Mouse (Mus musculus) midbrain, postnatal 0 days (tissue): ENCODE results near the gene Nprl2. TPM values are rescaled to one million over a fixed set of nuclear protein-coding genes. Genes with fewer than 3 reads are reported as not detected.

Source experiments
- ATAC-seq: fragments of 200-750 bp; cut with Nextera tagmentation; 2 replicates; pipeline ENCODE4 v1.8.0; 2017; ENCODE audit warnings: moderate number of reproducible peaks, mild to moderate bottlenecking, moderate TSS enrichment, moderate library complexity; ENCODE audit not compliant: low FRiP score
- DNase-seq: peaks from one replicate; pipeline ENCODE4 v3.0.0-alpha.2; 2015; ENCODE audit warnings: low spot score
- H3K27ac ChIP-seq: fragments of 300-500 bp; sonication (generic); 2 replicates; pipeline ENCODE4 v1.5.1; 2014; ENCODE audit warnings: low read depth, mild to moderate bottlenecking, low read length, mixed read lengths
- H3K27me3 ChIP-seq: fragments of 300-500 bp; sonication (generic); 2 replicates; pipeline ENCODE4 v1.6.1; 2014; ENCODE audit warnings: low read length, control low read depth, mixed read lengths; ENCODE audit not compliant: insufficient read depth
- H3K36me3 ChIP-seq: fragments of 300-500 bp; sonication (generic); 2 replicates; pipeline ENCODE4 v1.6.1; 2014; ENCODE audit warnings: low read length, control low read depth, mixed read lengths; ENCODE audit not compliant: insufficient read depth
- H3K4me1 ChIP-seq: fragments of 300-500 bp; sonication (generic); 2 replicates; pipeline ENCODE4 v1.6.1; 2014; ENCODE audit warnings: mild to moderate bottlenecking, control low read depth, antibody characterized with exemption, low read length, mixed read lengths; ENCODE audit not compliant: insufficient read depth
- H3K4me2 ChIP-seq: fragments of 300-500 bp; sonication (generic); 2 replicates; pipeline ENCODE4 v1.6.1; 2014; ENCODE audit warnings: low read depth, mild to moderate bottlenecking, low read length, mixed read lengths; ENCODE audit not compliant: poor library complexity, severe bottlenecking
- H3K4me3 ChIP-seq: fragments of 300-500 bp; sonication (generic); 2 replicates; pipeline ENCODE4 v1.5.1; 2014; ENCODE audit warnings: low read depth, mild to moderate bottlenecking, low read length, moderate library complexity
- H3K9ac ChIP-seq: fragments of 300-500 bp; sonication (generic); replicated peaks from 2 replicates; pipeline ENCODE4 v1.6.1; 2014; ENCODE audit warnings: mild to moderate bottlenecking, low read length, moderate library complexity, mixed read lengths; ENCODE audit not compliant: poor library complexity, severe bottlenecking
- H3K9me3 ChIP-seq: fragments of 300-500 bp; sonication (generic); 2 replicates; pipeline ENCODE4 v1.6.1; 2016; ENCODE audit warnings: low read length, control low read depth
- CTCF ChIP-seq: IDR thresholded peaks from 2 replicates; pipeline ENCODE4 v1.5.1; 2016; ENCODE audit warnings: antibody characterized with exemption, mild to moderate bottlenecking
- WGBS: fragments of 180-500 bp; shearing (Covaris S2); extraction: QIAGEN DNeasy Blood & Tissue Kit; methylation state at CpG from one replicate; pipeline ENCODE4 v1.1.7; 2014; 5-methylcytosine and 5-hydroxymethylcytosine counted together
- polyA plus RNA-seq: library from polyadenylated mRNA; unstranded; fragments of >200 nt; fragmentation: Nextera tagmentation; extraction: Ambion mirVana; gene quantifications from 2 replicates; pipeline ENCODE4 v1.2.1, GENCODE M21; 2015
- total RNA-seq: library from RNA; depleted of rRNA; stranded (reverse); fragments of >200 nt; gene quantifications from 2 replicates; pipeline ENCODE4 v1.2.3, GENCODE M21; 2014

Nprl2 gene
- total and polyA plus RNA-seq, 2 experiments from 2014 or later: 60.0 to 68.7 TPM

DNA sequence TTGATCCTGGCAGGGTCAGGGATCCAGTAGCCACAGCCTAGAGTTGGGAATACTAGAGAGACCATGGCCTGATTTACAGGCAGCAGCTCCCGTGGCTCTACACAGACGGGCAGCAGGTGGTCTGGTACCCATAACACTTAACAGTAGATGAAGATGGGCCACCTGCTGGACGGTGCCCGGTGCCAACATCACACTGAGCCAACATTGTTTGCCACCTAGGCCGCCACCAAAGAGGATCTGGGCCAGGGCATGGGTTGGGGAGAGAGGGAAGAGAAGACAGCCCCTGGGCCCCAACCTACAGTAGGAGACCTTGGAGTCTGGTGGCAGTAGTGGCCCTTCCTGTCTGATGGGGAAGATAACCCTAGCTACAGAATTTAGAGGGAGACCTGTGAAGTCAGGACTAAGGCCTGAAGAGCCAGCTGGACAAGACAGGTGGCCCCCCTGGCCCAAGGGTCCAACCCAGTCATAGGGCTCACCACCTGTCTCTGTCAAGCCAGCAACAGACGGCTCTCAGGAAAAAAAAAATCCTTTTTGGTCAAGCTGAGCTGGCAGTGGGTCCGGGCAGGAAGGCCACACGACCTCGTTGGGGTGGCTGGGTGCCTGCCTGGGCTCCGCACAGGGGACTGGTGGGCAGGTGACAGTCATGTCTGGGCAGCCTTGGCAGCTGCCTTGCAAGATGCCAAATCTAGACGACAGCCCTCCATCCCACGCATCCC lies 39.7 kb upstream of the Nprl2 start:
- Histone ChIP-seq H3K4me1 (no peaks in the 10 kb centered on the region), H3K36me3 (peaks cover 10% of the 10 kb centered on the region; the same call in 1 of the 2 replicates), H3K4me3 (no peak overlapping the region), H3K27me3 (no peaks in the 10 kb centered on the region), H3K27ac (no peak overlapping the region), H3K4me2 (no peak overlapping the region), H3K9me3 (no peaks in the 10 kb centered on the region), H3K9ac (no peak overlapping the region)
- ATAC-seq (no peak), DNase-seq (no peak)
- no peak for TF ChIP-seq CTCF
- WGBS: 85% methylated on average over 12 of the region's 12 CpGs

DNA sequence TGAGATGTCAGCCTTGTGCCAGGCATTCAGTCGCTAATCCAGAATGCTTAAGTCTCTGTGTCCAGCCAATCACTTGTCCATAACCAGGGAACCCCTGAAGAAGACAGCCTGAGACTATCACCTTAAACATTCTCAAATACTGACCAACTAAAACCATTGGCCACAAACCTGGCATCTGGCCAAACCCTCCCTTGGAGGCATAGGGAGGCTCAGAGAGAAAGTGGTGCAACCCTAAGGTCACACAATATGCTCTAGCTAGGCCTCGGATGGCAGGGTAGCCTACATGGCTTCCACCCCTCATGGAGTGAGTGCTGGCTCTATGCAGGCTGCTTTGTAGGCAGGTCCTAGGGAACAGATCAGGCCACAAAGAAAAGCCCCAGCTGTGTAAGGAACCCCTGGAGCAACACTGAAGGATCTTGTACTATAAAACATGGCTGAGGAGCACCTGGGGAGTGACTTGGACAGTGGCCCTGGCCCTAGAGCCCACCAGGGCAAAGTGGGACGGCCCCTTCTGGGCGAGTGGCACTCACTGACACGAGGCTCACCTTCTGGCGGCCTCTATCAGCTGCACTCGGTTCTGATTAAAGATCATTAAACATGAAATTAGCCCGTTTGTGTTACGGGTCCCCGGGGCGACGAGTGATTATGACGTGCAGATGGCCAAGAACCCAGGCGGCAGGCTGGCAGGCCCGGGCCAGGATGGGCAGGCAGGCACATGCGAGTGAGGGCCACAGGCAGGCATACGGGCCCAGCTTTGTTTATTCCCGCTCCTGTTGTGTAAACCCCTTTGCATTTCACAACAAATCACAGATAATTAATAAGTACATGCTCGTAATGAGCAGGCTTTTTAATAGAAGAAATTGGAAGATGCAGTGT lies 37.1 kb upstream of the Nprl2 start:
- Histone ChIP-seq H3K27me3 (no peaks in the 10 kb centered on the region), H3K27ac (peak overlapping the region; percentile 34; the same call in 1 of the 2 replicates), H3K9ac (no peak overlapping the region; the same call in 1 of the 2 replicates), H3K4me2 (no peak overlapping the region), H3K4me3 (no peak overlapping the region), H3K36me3 (no peaks in the 10 kb centered on the region), H3K9me3 (no peaks in the 10 kb centered on the region), H3K4me1 (0 out of 2 replicates have a peak, but pooled peaks cover 3% of the 10 kb centered on the region)
- 60% methylated on average over 19 of the region's 19 CpGs for WGBS
- no peak for TF ChIP-seq CTCF
- DNase-seq (no peak), ATAC-seq (no peak)

GRCm38 (mm10) chr9:107508266-107508665 lies 33.8 kb upstream of the Nprl2 start:
- TF ChIP-seq CTCF: peak; percentile 54
- H3K4me3 ChIP-seq: no peak overlapping the region
- no peak overlapping the region for H3K9ac ChIP-seq
- ATAC-seq: 0 out of 2 replicates have a peak, but pooled peaks have one; percentile 17
- no peak overlapping the region for H3K27ac ChIP-seq
- 0 out of 2 replicates have a peak overlapping the region, but pooled peaks have one; percentile 5 for H3K4me2 ChIP-seq
- 0 out of 2 replicates have a peak, but pooled peaks cover 3% of the 10 kb centered on the region for H3K4me1 ChIP-seq
- H3K36me3 ChIP-seq: peaks cover under 1% of the 10 kb centered on the region; the same call in 1 of the 2 replicates
- H3K27me3 ChIP-seq: no peaks in the 10 kb centered on the region
- WGBS: 43% methylated on average over 10 of the region's 10 CpGs
- peak; percentile 69 for DNase-seq
- no peaks in the 10 kb centered on the region for H3K9me3 ChIP-seq

DNA sequence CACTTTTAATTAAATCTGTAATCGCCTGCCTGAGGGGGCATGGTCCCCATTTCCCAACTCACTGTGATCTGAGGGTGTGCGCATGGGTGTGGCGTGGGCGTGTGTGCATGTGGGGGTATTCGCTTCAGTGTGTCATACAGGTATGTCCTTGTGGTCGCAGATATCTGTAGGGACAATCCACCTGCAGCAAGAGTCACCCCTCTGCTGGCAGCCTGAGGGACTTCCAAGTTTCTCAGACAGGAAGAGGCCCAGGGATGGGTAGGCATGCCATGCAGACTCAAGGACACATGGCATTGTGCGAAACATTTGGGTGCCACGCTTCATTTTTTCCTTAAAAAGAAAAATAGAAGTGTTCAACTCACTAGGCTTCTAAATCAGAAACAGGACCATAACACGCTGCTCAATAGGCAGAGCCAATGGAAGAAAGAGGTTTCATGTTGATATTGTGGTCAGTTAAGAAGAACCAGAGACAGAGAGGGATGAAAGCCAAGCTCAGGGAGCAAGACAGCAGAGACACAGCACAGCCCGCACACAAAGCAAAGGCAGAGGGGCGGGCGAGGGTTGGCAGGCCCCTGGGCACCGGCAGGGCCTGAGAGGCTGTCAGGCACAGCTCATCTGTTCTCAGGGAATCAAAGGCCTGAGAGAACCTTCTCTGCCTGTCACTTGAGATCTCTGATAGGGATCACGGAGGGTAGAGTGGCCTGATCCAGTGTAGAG lies 31.5 kb upstream of the Nprl2 start:
- DNase-seq (no peak), ATAC-seq (no peak)
- 82% methylated on average over 14 of the region's 14 CpGs for WGBS
- peaks cover 5% of the 10 kb centered on the region; the same call in 1 of the 2 replicates for H3K36me3 ChIP-seq
- TF ChIP-seq CTCF: peak; percentile 51
- no peaks in the 10 kb centered on the region for H3K9me3 ChIP-seq
- no peak overlapping the region for H3K4me2 ChIP-seq
- no peak overlapping the region for H3K27ac ChIP-seq
- 0 out of 2 replicates have a peak, but pooled peaks cover 3% of the 10 kb centered on the region for H3K4me1 ChIP-seq
- no peak overlapping the region for H3K4me3 ChIP-seq
- no peaks in the 10 kb centered on the region for H3K27me3 ChIP-seq
- H3K9ac ChIP-seq: no peak overlapping the region

GRCm38 (mm10) chr9:107511436-107511835 lies 30.6 kb upstream of the Nprl2 start:
- peaks cover 7% of the 10 kb centered on the region; the same call in 1 of the 2 replicates for H3K36me3 ChIP-seq
- 0 out of 2 replicates have a peak overlapping the region, but pooled peaks have one; percentile 5 for H3K9ac ChIP-seq
- H3K27ac ChIP-seq: peak overlapping the region; percentile 34; the same call in 1 of the 2 replicates
- H3K4me3 ChIP-seq: no peak overlapping the region
- no peak for TF ChIP-seq CTCF
- DNase-seq (no peak), ATAC-seq (no peak)
- H3K4me2 ChIP-seq: no peak overlapping the region
- 0 out of 2 replicates have a peak, but pooled peaks cover 3% of the 10 kb centered on the region for H3K4me1 ChIP-seq
- H3K9me3 ChIP-seq: no peaks in the 10 kb centered on the region
- WGBS: 47% methylated on average over 8 of the region's 8 CpGs
- no peaks in the 10 kb centered on the region for H3K27me3 ChIP-seq
